Mouse (Mus musculus): ENCODE measurements at regions not wholly inside any gene's neighbourhood (a gene's known extent, or its start where the extent isn't known, plus 50 kb on each side); places are given as distances from the start of the nearest gene placed in this dataset.

DNA sequence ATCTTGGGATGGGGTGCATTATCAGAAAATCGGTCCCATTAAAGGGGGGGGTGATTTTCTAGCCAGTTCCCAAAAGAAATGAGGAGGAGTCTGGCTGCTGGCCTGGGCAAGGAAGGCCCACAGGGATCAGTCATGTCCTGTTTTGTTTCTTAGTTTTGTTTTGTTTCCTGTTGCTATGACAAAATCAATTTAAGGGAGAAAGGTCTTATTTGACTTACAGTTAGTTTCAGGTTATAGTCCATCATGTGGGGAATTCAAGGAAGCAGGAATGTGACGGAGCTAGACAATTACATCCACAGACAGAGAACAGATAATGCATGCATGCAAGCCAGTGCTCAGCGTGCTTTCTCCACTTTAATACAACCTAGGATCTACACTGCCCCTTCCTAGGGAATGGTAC lies 101.1 kb downstream of the Rplp1 start:
- 73% methylated on average over 3 of the region's 3 CpGs for WGBS
- no peak for ATAC-seq (replicated peaks; ENCODE audit: extremely low read depth, insufficient read depth, low FRiP score)
- H3K4me2 ChIP-seq (ENCODE audit: low read depth, low read length), result no peak overlapping the region
- H3K36me3 ChIP-seq (ENCODE audit: control insufficient read depth, insufficient read depth), result no peaks in the 10 kb centered on the region
- H3K27me3 ChIP-seq (ENCODE audit: control insufficient read depth, insufficient read depth, low read length), result 0 out of 2 replicates have a peak, but pooled peaks cover 3% of the 10 kb centered on the region
- H3K4me3 ChIP-seq (ENCODE audit: low read length), result no peak overlapping the region
- no peaks in the 10 kb centered on the region for H3K4me1 ChIP-seq (ENCODE audit: control insufficient read depth, insufficient read depth, low read length)
- H3K9ac ChIP-seq (ENCODE audit: low read length), result no peak overlapping the region
- no peaks in the 10 kb centered on the region for H3K9me3 ChIP-seq (replicated peaks; ENCODE audit: control insufficient read depth, low read length)
- H3K27ac ChIP-seq (ENCODE audit: low read length), result no peak overlapping the region

- H3K9ac ChIP-seq (ENCODE audit: low read length), result no peak overlapping the region
- H3K36me3 ChIP-seq (ENCODE audit: control insufficient read depth, insufficient read depth), result no peaks in the 10 kb centered on the region
- no peak overlapping the region for H3K27ac ChIP-seq (ENCODE audit: low read length)
- H3K4me2 ChIP-seq (ENCODE audit: low read depth, low read length), result no peak overlapping the region
- H3K9me3 ChIP-seq (replicated peaks; ENCODE audit: control insufficient read depth, low read length), result no peaks in the 10 kb centered on the region
- H3K4me3 ChIP-seq (ENCODE audit: low read length), result no peak overlapping the region
- no peak for ATAC-seq (replicated peaks; ENCODE audit: extremely low read depth, insufficient read depth, low FRiP score)
- no peaks in the 10 kb centered on the region for H3K4me1 ChIP-seq (ENCODE audit: control insufficient read depth, insufficient read depth, low read length)
- 0 out of 2 replicates have a peak, but pooled peaks cover 3% of the 10 kb centered on the region for H3K27me3 ChIP-seq (ENCODE audit: control insufficient read depth, insufficient read depth, low read length)
- WGBS, result 85% methylated on average over 9 of the region's 9 CpGs
Measured at GRCm38 (mm10) chr9:61812315-61812714, 102.0 kb downstream of the Rplp1 start.

DNA sequence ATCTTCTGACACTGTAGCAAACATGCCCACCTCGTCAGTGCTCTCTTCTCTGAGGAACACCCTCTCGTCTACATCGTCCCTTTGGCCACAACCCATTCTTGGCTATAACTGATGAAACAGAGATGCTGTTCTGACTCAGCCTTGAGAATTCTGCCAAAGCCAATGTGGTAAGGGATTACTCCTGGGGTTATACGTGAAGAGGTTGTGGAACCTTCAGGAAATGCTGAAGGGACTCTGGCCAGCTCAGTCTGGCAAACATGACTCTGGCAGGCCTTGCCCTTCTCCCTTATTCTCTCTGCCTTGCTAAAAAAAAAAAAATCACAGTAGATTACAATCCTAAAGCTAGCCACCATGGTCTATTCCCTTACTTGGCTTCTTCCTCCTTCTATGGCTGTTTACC lies 103.9 kb downstream of the Rplp1 start:
- Histone ChIP-seq H3K9ac (ENCODE audit: low read length) (no peak overlapping the region), H3K27ac (ENCODE audit: low read length) (no peak overlapping the region)
- 57% methylated on average over 4 of the region's 4 CpGs for WGBS

DNA sequence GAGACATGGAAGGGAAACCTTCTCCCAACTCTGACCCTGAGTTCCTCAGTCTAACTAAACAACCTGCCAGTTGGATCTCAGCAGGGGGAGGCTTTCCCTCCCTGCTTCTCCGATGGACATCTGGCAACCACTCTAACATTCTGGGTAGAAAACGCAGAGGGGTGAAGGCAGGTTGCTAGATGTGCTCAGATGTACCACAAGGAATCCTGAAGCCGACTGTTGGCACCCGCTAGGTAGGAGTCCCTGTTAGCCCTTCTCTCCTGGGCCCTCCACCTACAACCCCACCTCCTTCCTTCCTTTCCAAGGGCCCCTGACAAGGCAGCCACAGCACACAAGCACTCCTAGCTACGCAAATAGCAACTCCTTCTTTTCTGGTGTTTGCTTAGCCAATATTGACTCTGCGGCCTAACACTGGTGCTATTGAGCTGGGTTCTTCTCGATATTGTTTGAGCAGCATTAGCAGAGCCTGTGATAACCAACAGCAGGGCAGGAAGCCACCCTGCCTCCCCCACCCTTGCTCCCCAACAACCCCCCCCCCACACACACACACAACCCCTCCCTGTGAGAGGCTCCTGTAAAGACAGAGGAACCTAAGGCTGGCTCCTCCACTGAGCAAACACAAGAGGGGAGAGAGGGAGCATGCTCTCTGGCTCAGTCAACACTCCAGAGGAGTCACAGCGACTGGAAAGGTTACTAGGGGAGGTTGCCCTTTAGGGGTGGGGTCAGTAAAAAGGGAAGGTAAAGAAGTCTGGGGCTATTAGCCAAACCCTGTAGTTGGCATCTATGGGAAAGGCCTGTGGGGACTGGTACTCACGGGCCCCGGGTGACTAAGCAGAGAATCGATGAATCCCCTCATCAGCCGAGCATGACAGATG lies 105.8 kb downstream of the Rplp1 start:
- Histone ChIP-seq H3K4me1 (ENCODE audit: control insufficient read depth, insufficient read depth, low read length) (no peaks in the 10 kb centered on the region), H3K27me3 (ENCODE audit: control insufficient read depth, insufficient read depth, low read length) (no peaks in the 10 kb centered on the region), H3K36me3 (ENCODE audit: control insufficient read depth, insufficient read depth) (no peaks in the 10 kb centered on the region), H3K9me3 (replicated peaks; ENCODE audit: control insufficient read depth, low read length) (no peaks in the 10 kb centered on the region), H3K27ac (ENCODE audit: low read length) (no peak overlapping the region), H3K4me3 (ENCODE audit: low read length) (no peak overlapping the region), H3K9ac (ENCODE audit: low read length) (no peak overlapping the region), H3K4me2 (ENCODE audit: low read depth, low read length) (no peak overlapping the region)
- 71% methylated on average over 12 of the region's 12 CpGs for WGBS
- ATAC-seq (replicated peaks; ENCODE audit: extremely low read depth, insufficient read depth, low FRiP score), result no peak; the same call in 1 of the 2 replicates

More for the DNA sequence above, 103.9 kb downstream of the Rplp1 start:
- no peak overlapping the region for H3K4me3 ChIP-seq (ENCODE audit: low read length)
- H3K9me3 ChIP-seq (replicated peaks; ENCODE audit: control insufficient read depth, low read length), result no peaks in the 10 kb centered on the region
- no peaks in the 10 kb centered on the region for H3K4me1 ChIP-seq (ENCODE audit: control insufficient read depth, insufficient read depth, low read length)
- ATAC-seq (replicated peaks; ENCODE audit: extremely low read depth, insufficient read depth, low FRiP score), result no peak
- no peaks in the 10 kb centered on the region for H3K27me3 ChIP-seq (ENCODE audit: control insufficient read depth, insufficient read depth, low read length)
- no peaks in the 10 kb centered on the region for H3K36me3 ChIP-seq (ENCODE audit: control insufficient read depth, insufficient read depth)
- H3K4me2 ChIP-seq (ENCODE audit: low read depth, low read length), result no peak overlapping the region

GRCm38 (mm10) chr9:61805971-61806370 lies 108.4 kb downstream of the Rplp1 start:
- no peak overlapping the region for H3K4me3 ChIP-seq (ENCODE audit: low read length)
- H3K36me3 ChIP-seq (ENCODE audit: control insufficient read depth, insufficient read depth), result no peaks in the 10 kb centered on the region
- ATAC-seq (replicated peaks; ENCODE audit: extremely low read depth, insufficient read depth, low FRiP score), result no peak
- no peak overlapping the region for H3K27ac ChIP-seq (ENCODE audit: low read length)
- H3K9ac ChIP-seq (ENCODE audit: low read length), result no peak overlapping the region
- WGBS, result 89% methylated on average over 2 of the region's 2 CpGs
- no peaks in the 10 kb centered on the region for H3K27me3 ChIP-seq (ENCODE audit: control insufficient read depth, insufficient read depth, low read length)
- no peaks in the 10 kb centered on the region for H3K4me1 ChIP-seq (ENCODE audit: control insufficient read depth, insufficient read depth, low read length)
- H3K4me2 ChIP-seq (ENCODE audit: low read depth, low read length), result no peak overlapping the region
- H3K9me3 ChIP-seq (replicated peaks; ENCODE audit: control insufficient read depth, low read length), result no peaks in the 10 kb centered on the region

DNA sequence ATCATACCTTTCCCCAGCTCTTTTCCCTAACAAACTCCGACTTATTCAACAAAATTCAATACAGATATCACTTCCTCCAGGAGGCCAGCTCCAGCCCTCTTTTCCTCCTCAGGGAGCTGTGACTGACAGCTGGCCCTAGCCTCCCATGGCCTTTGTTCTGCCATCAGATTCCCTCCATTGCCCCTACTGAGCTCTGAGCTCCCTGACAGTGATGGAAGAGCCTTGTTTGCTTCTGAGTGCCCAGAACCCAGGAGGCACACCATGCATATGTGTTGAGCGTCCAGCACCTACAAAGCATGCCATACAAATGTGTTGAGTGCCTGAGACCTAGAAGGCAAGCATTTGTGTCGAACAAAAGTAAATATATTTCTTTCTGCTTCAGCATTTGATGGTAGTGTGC lies 110.8 kb downstream of the Rplp1 start:
- Histone ChIP-seq H3K9me3 (replicated peaks; ENCODE audit: control insufficient read depth, low read length) (no peaks in the 10 kb centered on the region), H3K4me2 (ENCODE audit: low read depth, low read length) (no peak overlapping the region), H3K4me1 (ENCODE audit: control insufficient read depth, insufficient read depth, low read length) (no peaks in the 10 kb centered on the region), H3K36me3 (ENCODE audit: control insufficient read depth, insufficient read depth) (no peaks in the 10 kb centered on the region), H3K27me3 (ENCODE audit: control insufficient read depth, insufficient read depth, low read length) (no peaks in the 10 kb centered on the region), H3K4me3 (ENCODE audit: low read length) (no peak overlapping the region), H3K9ac (ENCODE audit: low read length) (no peak overlapping the region), H3K27ac (ENCODE audit: low read length) (no peak overlapping the region)
- ATAC-seq (replicated peaks; ENCODE audit: extremely low read depth, insufficient read depth, low FRiP score), result no peak
- WGBS, result 51% methylated on average over 3 of the region's 3 CpGs

DNA sequence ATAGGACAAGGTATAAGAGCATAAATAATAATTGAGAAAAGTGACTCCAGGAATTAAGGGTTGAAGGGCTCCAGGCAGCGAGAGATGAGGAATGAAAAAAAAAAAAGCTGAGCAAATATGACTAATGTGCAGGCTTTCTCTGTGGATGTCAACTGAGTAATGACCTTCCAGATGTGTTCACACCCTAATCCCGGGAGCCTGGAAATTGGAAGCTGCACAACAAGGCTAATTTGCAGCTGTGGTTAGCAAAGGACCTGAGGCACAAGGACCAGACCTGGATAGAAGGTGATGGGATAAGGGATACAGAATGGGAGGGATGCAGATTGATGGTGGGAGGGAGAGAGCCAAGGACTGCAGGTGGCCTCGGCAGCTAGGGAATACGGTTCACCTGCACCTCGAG lies 111.6 kb downstream of the Rplp1 start:
- no peak for ATAC-seq (replicated peaks; ENCODE audit: extremely low read depth, insufficient read depth, low FRiP score)
- 65% methylated on average over 5 of the region's 5 CpGs for WGBS
- Histone ChIP-seq H3K4me3 (ENCODE audit: low read length) (no peak overlapping the region), H3K4me1 (ENCODE audit: control insufficient read depth, insufficient read depth, low read length) (no peaks in the 10 kb centered on the region), H3K9ac (ENCODE audit: low read length) (no peak overlapping the region), H3K4me2 (ENCODE audit: low read depth, low read length) (no peak overlapping the region), H3K27me3 (ENCODE audit: control insufficient read depth, insufficient read depth, low read length) (no peaks in the 10 kb centered on the region), H3K27ac (ENCODE audit: low read length) (no peak overlapping the region), H3K9me3 (replicated peaks; ENCODE audit: control insufficient read depth, low read length) (no peaks in the 10 kb centered on the region), H3K36me3 (ENCODE audit: control insufficient read depth, insufficient read depth) (no peaks in the 10 kb centered on the region)

DNA sequence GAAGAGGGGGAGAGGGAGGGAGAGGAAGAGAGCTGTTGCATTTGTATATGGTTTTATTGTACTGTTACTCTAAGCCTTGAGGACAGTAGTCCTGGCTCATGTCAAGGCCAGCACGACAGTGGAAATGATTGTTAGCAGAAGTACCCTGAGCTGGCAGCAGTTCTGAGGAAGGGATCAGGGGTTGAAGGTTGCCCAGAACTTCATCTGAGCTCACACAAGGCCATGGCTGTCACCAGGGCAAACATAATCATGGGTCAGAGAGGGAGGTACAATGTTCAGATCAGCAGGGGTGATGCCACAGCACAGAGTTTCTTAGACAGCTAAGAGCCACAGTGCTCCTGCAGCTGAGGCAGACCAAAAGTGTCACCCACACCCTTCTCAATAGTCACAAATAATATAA lies 114.8 kb downstream of the Rplp1 start:
- no peak overlapping the region for H3K27ac ChIP-seq (ENCODE audit: low read length)
- H3K9ac ChIP-seq (ENCODE audit: low read length), result no peak overlapping the region
- H3K4me3 ChIP-seq (ENCODE audit: low read length), result no peak overlapping the region
- H3K9me3 ChIP-seq (replicated peaks; ENCODE audit: control insufficient read depth, low read length), result no peaks in the 10 kb centered on the region
- no peak overlapping the region for H3K4me2 ChIP-seq (ENCODE audit: low read depth, low read length)
- H3K27me3 ChIP-seq (ENCODE audit: control insufficient read depth, insufficient read depth, low read length), result no peaks in the 10 kb centered on the region
- no peaks in the 10 kb centered on the region for H3K36me3 ChIP-seq (ENCODE audit: control insufficient read depth, insufficient read depth)
- no peaks in the 10 kb centered on the region for H3K4me1 ChIP-seq (ENCODE audit: control insufficient read depth, insufficient read depth, low read length)
- ATAC-seq (replicated peaks; ENCODE audit: extremely low read depth, insufficient read depth, low FRiP score), result no peak
- WGBS, result 50% methylated on average over 1 of the region's 1 CpGs

GRCm38 (mm10) chr9:61795910-61796309 lies 118.4 kb downstream of the Rplp1 start:
- Histone ChIP-seq H3K27me3 (ENCODE audit: control insufficient read depth, insufficient read depth, low read length) (no peaks in the 10 kb centered on the region), H3K4me3 (ENCODE audit: low read length) (no peak overlapping the region), H3K4me2 (ENCODE audit: low read depth, low read length) (no peak overlapping the region), H3K27ac (ENCODE audit: low read length) (no peak overlapping the region), H3K36me3 (ENCODE audit: control insufficient read depth, insufficient read depth) (no peaks in the 10 kb centered on the region), H3K4me1 (ENCODE audit: control insufficient read depth, insufficient read depth, low read length) (no peaks in the 10 kb centered on the region), H3K9me3 (replicated peaks; ENCODE audit: control insufficient read depth, low read length) (peaks cover 6% of the 10 kb centered on the region; the same call in 1 of the 2 replicates), H3K9ac (ENCODE audit: low read length) (no peak overlapping the region)
- ATAC-seq (replicated peaks; ENCODE audit: extremely low read depth, insufficient read depth, low FRiP score), result no peak
- 72% methylated on average over 5 of the region's 5 CpGs for WGBS
